Mouse (Mus musculus) c-Kit-positive CD71-positive TER-119-positive erythroid progenitor cells, embryonic 14.5 days (primary cell): Measurements from ENCODE around the gene Coro2a.
A peak's percentile ranks its signal among the peaks of the same experiment; 100 is the strongest.
"Not testable (repeated sequence)": the region's sequence is repeated elsewhere in the genome, so short reads cannot be mapped to it uniquely, and the experiment has no call there.

Experiments
- DNase-seq: peaks from one replicate; pipeline ENCODE4 v3.0.0-alpha.2; 2013; ENCODE audit warnings: low spot score

Gene Coro2a

GRCm38 (mm10) chr4:46584536-46584935, 17.5 kb downstream of the Coro2a start:
- not testable (repeated sequence) for DNase-seq

- not testable (repeated sequence) for DNase-seq
Observed at GRCm38 (mm10) chr4:46584084-46584483, 17.9 kb downstream of the Coro2a start.

GRCm38 (mm10) chr4:46582024-46582423, 20.0 kb downstream of the Coro2a start:
- not testable (repeated sequence) for DNase-seq

- not testable (repeated sequence) for DNase-seq
Observed at GRCm38 (mm10) chr4:46581577-46581976, 20.4 kb downstream of the Coro2a start.

- not testable (repeated sequence) for DNase-seq
Observed at GRCm38 (mm10) chr4:46580799-46581243, 21.2 kb downstream of the Coro2a start.

- not testable (repeated sequence) for DNase-seq
Observed at GRCm38 (mm10) chr4:46578796-46579346, 23.1 kb downstream of the Coro2a start.

- no peak for DNase-seq
Observed at GRCm38 (mm10) chr4:46578228-46578627, 23.8 kb downstream of the Coro2a start.

GRCm38 (mm10) chr4:46575509-46576284, 26.3 kb downstream of the Coro2a start:
- not testable (repeated sequence) for DNase-seq

- DNase-seq = no peak
Observed at GRCm38 (mm10) chr4:46574841-46575240, 27.2 kb downstream of the Coro2a start.

GRCm38 (mm10) chr4:46574024-46574753, 27.8 kb downstream of the Coro2a start:
- no peak for DNase-seq

- DNase-seq = no peak
Observed at GRCm38 (mm10) chr4:46572616-46573015, 29.4 kb downstream of the Coro2a start.

- DNase-seq = no peak
Observed at GRCm38 (mm10) chr4:46571744-46572143, 30.3 kb downstream of the Coro2a start.

- DNase-seq = no peak
Observed at GRCm38 (mm10) chr4:46569671-46570070, 32.3 kb downstream of the Coro2a start.

- DNase-seq = no peak
Observed at GRCm38 (mm10) chr4:46568169-46568568, 33.8 kb downstream of the Coro2a start.

GRCm38 (mm10) chr4:46566931-46567671, 34.9 kb downstream of the Coro2a start:
- DNase-seq = no peak

GRCm38 (mm10) chr4:46565393-46565955, 36.5 kb downstream of the Coro2a start:
- no peak for DNase-seq

- DNase-seq = no peak
Observed at GRCm38 (mm10) chr4:46564247-46564646, 37.8 kb downstream of the Coro2a start.

GRCm38 (mm10) chr4:46563847-46564246, 38.2 kb downstream of the Coro2a start:
- DNase-seq = peak; percentile 37

- DNase-seq = no peak
Observed at GRCm38 (mm10) chr4:46562841-46563240, 39.2 kb downstream of the Coro2a start.

- no peak for DNase-seq
Observed at GRCm38 (mm10) chr4:46562037-46562436, 40.0 kb downstream of the Coro2a start.

- no peak for DNase-seq
Observed at GRCm38 (mm10) chr4:46560069-46560705, 41.8 kb downstream of the Coro2a start.
